Mouse (Mus musculus) pancreas, adult 10 weeks (tissue): ENCODE data around the gene Myrfl. TPM values are rescaled to one million over a fixed set of nuclear protein-coding genes. Genes with fewer than 3 reads are reported as not detected.

Experiments used
- polyA plus RNA-seq: library from polyadenylated mRNA; stranded (reverse); fragments of 350-450 nt; fragmentation: Illumina TruSeq; extraction: RNeasy Lipid Tissue Mini Kit (QIAGEN cat#74804); gene quantifications from one replicate; pipeline ENCODE4 v1.2.3, GENCODE M21; 2015; ENCODE audit warnings: low read depth, low replicate concordance; ENCODE audit not compliant: insufficient read depth

Myrfl gene
- not detected for polyA plus RNA-seq

GRCm38 (mm10) chr10:116896336-116897177 is at the start of gene Myrfl:
TSS of gene Myrfl (minus strand) at chr10:116896919.

Other genes with a start within 250 kb of the Myrfl start
- gene Rab3ip, start 53.9 kb upstream of the Myrfl start, polyA plus RNA-seq: 3.4 TPM
- not detected for gene Gm10271, start 75.7 kb upstream of the Myrfl start, polyA plus RNA-seq
- 0.30 TPM for gene Best3, start 89.4 kb upstream of the Myrfl start, polyA plus RNA-seq
- gene Lrrc10, start 148.4 kb upstream of the Myrfl start, polyA plus RNA-seq: not detected
- 36.6 TPM for gene Cct2, start 166.9 kb upstream of the Myrfl start, polyA plus RNA-seq